Mouse (Mus musculus) cerebellum, postnatal 36 days (tissue): Measurements from ENCODE around the gene Gls.

Experiments used
- DNase-seq, 2 experiments: peaks; one replicate each; pipeline ENCODE4 v3.0.0; 2021 to 2022; ENCODE audit warnings: mixed read lengths in 2 of 2

Gls gene

GRCm38 (mm10) chr1:52242270-52242669 lies 9.2 kb upstream of the Gls start:
- DNase-seq = no peak

GRCm38 (mm10) chr1:52232766-52233140 lies 279 bp downstream of the Gls start:
- DNase-seq = no peak

- DNase-seq = peak; percentile 62 to 73
Measured at GRCm38 (mm10) chr1:52231939-52232765, 880 bp downstream of the Gls start.

- DNase-seq = no peak
Measured at GRCm38 (mm10) chr1:52230404-52230803, 2.6 kb downstream of the Gls start.

GRCm38 (mm10) chr1:52228178-52228577 lies 4.9 kb downstream of the Gls start:
- no peak for DNase-seq

- DNase-seq = no peak
Measured at GRCm38 (mm10) chr1:52226416-52226815, 6.6 kb downstream of the Gls start.

- no peak for DNase-seq
Measured at GRCm38 (mm10) chr1:52216766-52217165, 16.3 kb downstream of the Gls start.

GRCm38 (mm10) chr1:52182992-52183391 lies 50.0 kb downstream of the Gls start:
- DNase-seq = no peak

- DNase-seq = no peak
Measured at GRCm38 (mm10) chr1:52181994-52182393, 51.0 kb downstream of the Gls start.

- DNase-seq = peak; percentile 39 to 48
Measured at GRCm38 (mm10) chr1:52179939-52180568, 53.0 kb downstream of the Gls start.

GRCm38 (mm10) chr1:52176999-52177398 lies 56.0 kb downstream of the Gls start:
- no peak for DNase-seq

- DNase-seq = no peak
Measured at GRCm38 (mm10) chr1:52175983-52176382, 57.0 kb downstream of the Gls start.

GRCm38 (mm10) chr1:52175321-52175720 lies 57.7 kb downstream of the Gls start:
- DNase-seq = no peak

- DNase-seq = peak in 1 of 2 experiments; percentile 10
Measured at GRCm38 (mm10) chr1:52171271-52171670, 61.8 kb downstream of the Gls start.

- DNase-seq = peak in 1 of 2 experiments; percentile 4
Measured at GRCm38 (mm10) chr1:52170747-52171146, 62.3 kb downstream of the Gls start.

GRCm38 (mm10) chr1:52170057-52170456 lies 63.0 kb downstream of the Gls start:
- peak; percentile 18 to 29 for DNase-seq

GRCm38 (mm10) chr1:52166652-52167220 lies 66.3 kb downstream of the Gls start:
- DNase-seq = peak in 1 of 2 experiments; percentile 5

- no peak for DNase-seq
Measured at GRCm38 (mm10) chr1:52163707-52164457, 69.2 kb downstream of the Gls start.

- no peak for DNase-seq
Measured at GRCm38 (mm10) chr1:52161151-52161550, 71.9 kb downstream of the Gls start.

- DNase-seq = no peak
Measured at GRCm38 (mm10) chr1:52158490-52159381, 74.3 kb downstream of the Gls start.

- no peak for DNase-seq
Measured at GRCm38 (mm10) chr1:52158040-52158439, 75.0 kb downstream of the Gls start.

GRCm38 (mm10) chr1:52156351-52156750 lies 76.7 kb downstream of the Gls start:
- DNase-seq = no peak
